Mouse (Mus musculus) embryonic facial prominence, embryonic 11.5 days (tissue): ENCODE measurements around the gene Ethe1. TPM values are rescaled to one million over a fixed set of nuclear protein-coding genes. Genes with fewer than 3 reads are reported as not detected.

Source experiments
- ATAC-seq: fragments of 200-750 bp; cut with Nextera tagmentation; replicated peaks from 2 replicates; pipeline ENCODE4 v1.8.0; 2017; ENCODE audit warnings: low read depth; ENCODE audit not compliant: insufficient number of reproducible peaks, low FRiP score, low TSS enrichment
- DNase-seq: peaks from one replicate; pipeline ENCODE4 v3.0.0-alpha.2; 2015; ENCODE audit warnings: low spot score
- H3K27ac ChIP-seq: fragments of 300-500 bp; sonication (generic); replicated peaks from 2 replicates; pipeline ENCODE4 v1.5.1; 2014; ENCODE audit warnings: mild to moderate bottlenecking, low read depth, low read length, control low read depth
- H3K27me3 ChIP-seq: fragments of 300-500 bp; sonication (generic); 2 replicates; pipeline ENCODE4 v1.6.1; 2014; ENCODE audit warnings: mild to moderate bottlenecking, low read length, moderate library complexity, mixed read lengths; ENCODE audit not compliant: control insufficient read depth, insufficient read depth
- H3K36me3 ChIP-seq: fragments of 300-500 bp; sonication (generic); replicated peaks from 2 replicates; pipeline ENCODE4 v1.6.1; 2014; ENCODE audit warnings: low read depth, mild to moderate bottlenecking, low read length, moderate library complexity, mixed read lengths; ENCODE audit not compliant: control insufficient read depth, insufficient read depth
- H3K4me1 ChIP-seq: fragments of 300-500 bp; sonication (generic); 2 replicates; pipeline ENCODE4 v1.6.1; 2014; ENCODE audit warnings: low read length, mixed read lengths; ENCODE audit not compliant: control insufficient read depth, insufficient read depth
- H3K4me2 ChIP-seq: fragments of 300-500 bp; sonication (generic); 2 replicates; pipeline ENCODE4 v1.6.1; 2014; ENCODE audit warnings: low read depth, mild to moderate bottlenecking, control low read depth, low read length, moderate library complexity
- H3K4me3 ChIP-seq: fragments of 300-500 bp; sonication (generic); 2 replicates; pipeline ENCODE4 v1.5.1; 2014; ENCODE audit warnings: low read depth, low read length, control low read depth
- H3K9ac ChIP-seq: fragments of 300-500 bp; sonication (generic); replicated peaks from 2 replicates; pipeline ENCODE4 v1.6.1; 2014; ENCODE audit warnings: mild to moderate bottlenecking, control low read depth, low read length
- H3K9me3 ChIP-seq: fragments of 300-500 bp; sonication (generic); replicated peaks from 2 replicates; pipeline ENCODE4 v1.6.1; 2016; ENCODE audit warnings: mild to moderate bottlenecking, low read length, inconsistent platforms, mixed read lengths; ENCODE audit not compliant: control insufficient read depth
- WGBS: fragments of 180-500 bp; shearing (Covaris S2); extraction: QIAGEN DNeasy Blood & Tissue Kit; methylation state at CpG from one replicate; pipeline ENCODE4 v1.1.7; 2014; 5-methylcytosine and 5-hydroxymethylcytosine counted together
- polyA plus RNA-seq: library from polyadenylated mRNA; unstranded; fragments of >200 nt; fragmentation: Nextera tagmentation; extraction: Ambion mirVana; gene quantifications from 2 replicates; pipeline ENCODE4 v1.2.1, GENCODE M21; 2014

Ethe1 gene
- polyA plus RNA-seq, 1 experiment from 2014 or later, result 24.4 TPM

GRCm38 (mm10) chr7:24546634-24547389, 40.5 kb upstream of the Ethe1 start:
- H3K4me2 ChIP-seq, result peak overlapping the region; percentile 65
- peak overlapping the region; percentile 85 for H3K4me3 ChIP-seq
- DNase-seq (peak; percentile 100), ATAC-seq (peak; percentile 98)
- H3K27me3 ChIP-seq, result no peaks in the 10 kb centered on the region
- no peaks in the 10 kb centered on the region for H3K9me3 ChIP-seq
- peak overlapping the region; percentile 7; the same call in 1 of the 2 replicates for H3K27ac ChIP-seq
- H3K36me3 ChIP-seq, result no peaks in the 10 kb centered on the region; the same call in 1 of the 2 replicates
- under 1% methylated on average over 55 of the region's 57 CpGs for WGBS
- H3K4me1 ChIP-seq, result peaks cover 3% of the 10 kb centered on the region
- peak overlapping the region; percentile 83 for H3K9ac ChIP-seq

GRCm38 (mm10) chr7:24547534-24548036, 39.8 kb upstream of the Ethe1 start:
- H3K4me3 ChIP-seq, result peak overlapping the region; percentile 85
- no peaks in the 10 kb centered on the region for H3K9me3 ChIP-seq
- no peak for DNase-seq
- no peak; the same call in 1 of the 2 replicates for ATAC-seq
- peak overlapping the region; percentile 83 for H3K9ac ChIP-seq
- no peaks in the 10 kb centered on the region; the same call in 1 of the 2 replicates for H3K36me3 ChIP-seq
- peaks cover 3% of the 10 kb centered on the region for H3K4me1 ChIP-seq
- 0 out of 2 replicates have a peak overlapping the region, but pooled peaks have one; percentile 7 for H3K27ac ChIP-seq
- peak overlapping the region; percentile 65 for H3K4me2 ChIP-seq
- H3K27me3 ChIP-seq, result no peaks in the 10 kb centered on the region
- WGBS, result 25% methylated on average over 13 of the region's 13 CpGs

GRCm38 (mm10) chr7:24551985-24552759, 35.2 kb upstream of the Ethe1 start:
- no peak for DNase-seq
- Histone ChIP-seq H3K36me3 (peaks cover 4% of the 10 kb centered on the region; the same call in 1 of the 2 replicates), H3K27ac (no peak overlapping the region), H3K9me3 (no peaks in the 10 kb centered on the region), H3K4me3 (no peak overlapping the region), H3K4me1 (peaks cover 3% of the 10 kb centered on the region; the same call in 1 of the 2 replicates), H3K9ac (no peak overlapping the region), H3K4me2 (no peak overlapping the region), H3K27me3 (no peaks in the 10 kb centered on the region)
- no peak for ATAC-seq
- WGBS, result 86% methylated on average over 12 of the region's 12 CpGs

- WGBS, result 85% methylated on average over 10 of the region's 10 CpGs
- no peak overlapping the region for H3K4me2 ChIP-seq
- DNase-seq, result no peak
- H3K27me3 ChIP-seq, result no peaks in the 10 kb centered on the region
- H3K9me3 ChIP-seq, result no peaks in the 10 kb centered on the region
- ATAC-seq, result no peak
- H3K9ac ChIP-seq, result no peak overlapping the region
- no peak overlapping the region for H3K27ac ChIP-seq
- H3K4me3 ChIP-seq, result no peak overlapping the region
- H3K36me3 ChIP-seq, result peaks cover 6% of the 10 kb centered on the region; the same call in 1 of the 2 replicates
- no peaks in the 10 kb centered on the region for H3K4me1 ChIP-seq
Observed at GRCm38 (mm10) chr7:24555786-24556185, 31.6 kb upstream of the Ethe1 start.

GRCm38 (mm10) chr7:24561450-24561849, 25.9 kb upstream of the Ethe1 start:
- Histone ChIP-seq H3K4me3 (no peak overlapping the region), H3K9ac (no peak overlapping the region), H3K36me3 (peaks cover 2% of the 10 kb centered on the region), H3K4me2 (no peak overlapping the region), H3K27me3 (no peaks in the 10 kb centered on the region), H3K27ac (no peak overlapping the region), H3K4me1 (no peaks in the 10 kb centered on the region), H3K9me3 (no peaks in the 10 kb centered on the region)
- ATAC-seq, result no peak
- DNase-seq, result no peak
- WGBS, result 87% methylated on average over 4 of the region's 4 CpGs

GRCm38 (mm10) chr7:24563191-24563836, 24.0 kb upstream of the Ethe1 start:
- ATAC-seq (no peak), DNase-seq (no peak)
- no peak overlapping the region for H3K27ac ChIP-seq
- H3K4me2 ChIP-seq, result no peak overlapping the region
- H3K4me1 ChIP-seq, result no peaks in the 10 kb centered on the region
- H3K27me3 ChIP-seq, result no peaks in the 10 kb centered on the region
- H3K36me3 ChIP-seq, result peaks cover 11% of the 10 kb centered on the region
- H3K4me3 ChIP-seq, result no peak overlapping the region
- H3K9me3 ChIP-seq, result no peaks in the 10 kb centered on the region
- H3K9ac ChIP-seq, result no peak overlapping the region
- 92% methylated on average over 8 of the region's 8 CpGs for WGBS

GRCm38 (mm10) chr7:24563837-24564206, 23.5 kb upstream of the Ethe1 start:
- ATAC-seq, result no peak
- Histone ChIP-seq H3K27me3 (no peaks in the 10 kb centered on the region), H3K9me3 (no peaks in the 10 kb centered on the region), H3K4me1 (no peaks in the 10 kb centered on the region), H3K27ac (no peak overlapping the region), H3K9ac (no peak overlapping the region), H3K36me3 (peaks cover 13% of the 10 kb centered on the region), H3K4me3 (no peak overlapping the region), H3K4me2 (no peak overlapping the region)
- WGBS, result 91% methylated on average over 4 of the region's 4 CpGs
- DNase-seq, result no peak
